Mouse (Mus musculus): ENCODE data around the gene Borcs6.
A peak's percentile ranks its signal among the peaks of the same experiment; 100 is the strongest.
"Not testable (repeated sequence)": the region's sequence is repeated elsewhere in the genome, so short reads cannot be mapped to it uniquely, and the experiment has no call there.

The Borcs6 gene

GRCm38 (mm10) chr11:69059357-69059974 is at the start of gene Borcs6:
Gene Borcs6 (plus strand): TSS chr11:69059717.
- DNase-seq (ENCODE audit: extremely low read depth, low read depth): peak; percentile 97

- DNase-seq (ENCODE audit: extremely low read depth, low read depth): no peak
These were observed 48.9 kb upstream of the Borcs6 start for GRCm38 (mm10) chr11:69010400-69011323.

GRCm38 (mm10) chr11:69011445-69011844 is 48.1 kb upstream of the Borcs6 start:
- DNase-seq (ENCODE audit: extremely low read depth, low read depth): not testable (repeated sequence)

GRCm38 (mm10) chr11:69012071-69012601 is 47.4 kb upstream of the Borcs6 start:
- peak; percentile 97 for DNase-seq (ENCODE audit: extremely low read depth, low read depth)

- DNase-seq (ENCODE audit: extremely low read depth, low read depth): peak; percentile 94
These were observed 43.7 kb upstream of the Borcs6 start, which contains the start of gene Ctc1 for GRCm38 (mm10) chr11:69015644-69016441. Gene Ctc1 (plus strand): TSS chr11:69015911.

GRCm38 (mm10) chr11:69016755-69017154 is 42.8 kb upstream of the Borcs6 start:
- DNase-seq (ENCODE audit: extremely low read depth, low read depth): no peak

- no peak for DNase-seq (ENCODE audit: extremely low read depth, low read depth)
These were observed 38.8 kb upstream of the Borcs6 start for GRCm38 (mm10) chr11:69020691-69021090.

GRCm38 (mm10) chr11:69026562-69026961 is 33.0 kb upstream of the Borcs6 start:
- no peak for DNase-seq (ENCODE audit: extremely low read depth, low read depth)

- DNase-seq (ENCODE audit: extremely low read depth, low read depth): no peak
These were observed 30.7 kb upstream of the Borcs6 start for GRCm38 (mm10) chr11:69028805-69029204.

- no peak for DNase-seq (ENCODE audit: extremely low read depth, low read depth)
These were observed 26.0 kb upstream of the Borcs6 start for GRCm38 (mm10) chr11:69033552-69033951.

GRCm38 (mm10) chr11:69034585-69034984 is 24.9 kb upstream of the Borcs6 start:
- DNase-seq (ENCODE audit: extremely low read depth, low read depth): no peak

- no peak for DNase-seq (ENCODE audit: extremely low read depth, low read depth)
These were observed 24.1 kb upstream of the Borcs6 start for GRCm38 (mm10) chr11:69035411-69035810.

- peak; percentile 89 for DNase-seq (ENCODE audit: extremely low read depth, low read depth)
These were observed 23.7 kb upstream of the Borcs6 start for GRCm38 (mm10) chr11:69035849-69036248.

GRCm38 (mm10) chr11:69036486-69037230 is 22.9 kb upstream of the Borcs6 start:
- no peak for DNase-seq (ENCODE audit: extremely low read depth, low read depth)

- peak; percentile 78 for DNase-seq (ENCODE audit: extremely low read depth, low read depth)
These were observed 22.1 kb upstream of the Borcs6 start for GRCm38 (mm10) chr11:69037231-69038061.

GRCm38 (mm10) chr11:69038173-69038572 is 21.3 kb upstream of the Borcs6 start:
- no peak for DNase-seq (ENCODE audit: extremely low read depth, low read depth)

GRCm38 (mm10) chr11:69045531-69046394 is 13.8 kb upstream of the Borcs6 start, which contains the start of gene Aurkb:
Gene Aurkb (plus strand): TSS chr11:69045647.
- peak; percentile 90 for DNase-seq (ENCODE audit: extremely low read depth, low read depth)

- DNase-seq (ENCODE audit: extremely low read depth, low read depth): peak; percentile 11
These were observed 13.1 kb upstream of the Borcs6 start for GRCm38 (mm10) chr11:69046395-69046774.

- no peak for DNase-seq (ENCODE audit: extremely low read depth, low read depth)
These were observed 11.9 kb upstream of the Borcs6 start for GRCm38 (mm10) chr11:69047592-69047991.
